Mouse (Mus musculus): Measurements from ENCODE around the gene Tmem220.

- no peak for TF ChIP-seq CTCF (IDR thresholded peaks at IDR 0.05)
- no peak for TF ChIP-seq EP300 (IDR thresholded peaks at IDR 0.05)
Measured at GRCm38 (mm10) chr11:67061311-67061710, 36.4 kb downstream of the Tmem220 start.
